Mouse (Mus musculus) cerebellum, adult 8-10 months (tissue): ENCODE measurements at regions not wholly inside any gene's neighbourhood (a gene's known extent, or its start where the extent isn't known, plus 50 kb on each side); places are given as distances from the start of the nearest gene placed in this dataset.
A peak's percentile ranks its signal among the peaks of the same experiment; 100 is the strongest.
"Not testable (repeated sequence)": the region's sequence is repeated elsewhere in the genome, so short reads cannot be mapped to it uniquely, and the experiment has no call there.

Experiments used
- DNase-seq: peaks from one replicate; pipeline ENCODE4 v3.0.0; 2022

DNA sequence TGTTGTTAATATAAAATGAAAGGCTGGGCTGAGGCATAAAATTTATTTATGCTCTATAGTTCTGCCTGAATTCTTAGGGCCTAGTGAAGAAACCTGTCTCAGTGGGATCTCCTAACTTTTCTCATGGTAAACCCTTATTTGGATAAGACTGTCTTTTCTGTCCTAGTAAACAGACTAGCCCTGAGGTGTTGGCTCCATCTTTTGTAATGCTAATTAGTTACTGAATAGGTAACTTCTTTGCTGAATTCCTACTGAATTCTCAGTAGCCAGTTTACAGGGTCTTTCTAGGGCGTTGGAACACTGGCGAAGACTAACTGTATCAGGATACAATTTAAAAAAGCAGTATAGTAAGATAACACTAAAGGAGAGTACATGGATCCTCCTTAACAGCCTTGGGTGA lies 425.0 kb upstream of the Arhgef26 start:
- not testable (repeated sequence) for DNase-seq

DNA sequence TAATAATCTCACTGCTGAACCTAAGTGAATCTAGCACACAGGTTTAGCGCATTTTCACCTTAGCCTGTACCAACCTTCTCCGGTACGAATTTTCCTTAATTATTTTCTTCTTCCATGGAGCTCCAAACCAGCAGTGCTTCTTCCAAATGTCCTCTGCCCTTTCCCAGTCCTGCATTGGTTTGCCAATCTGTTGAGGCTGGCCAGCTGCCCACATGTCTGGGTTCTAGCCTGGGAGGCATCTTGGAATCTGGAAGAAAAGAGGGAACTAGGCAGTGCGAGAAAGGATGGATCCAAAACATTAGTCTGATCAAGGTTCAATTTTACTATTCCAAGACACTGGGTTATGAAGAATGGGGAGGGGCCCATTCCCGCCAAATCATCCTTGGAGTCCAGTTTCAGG lies 422.0 kb upstream of the Arhgef26 start:
- peak; percentile 15 for DNase-seq
